Mouse (Mus musculus) urinary bladder, adult 2 months (tissue): ENCODE measurements around the gene Tmem9b. TPM values are rescaled to one million over a fixed set of nuclear protein-coding genes. Genes with fewer than 3 reads are reported as not detected.

Source experiments
- DNase-seq: peaks from one replicate; pipeline ENCODE4 v3.0.0; 2022; ENCODE audit warnings: low spot score
- polyA plus RNA-seq: library from polyadenylated mRNA; depleted of rRNA; stranded (reverse); fragments of >200 nt; gene quantifications from 2 replicates; pipeline ENCODE4 v1.2.3, GENCODE M21; 2012; rRNA removed

Tmem9b gene
- 44.5 and 52.9 TPM in 2 replicates for polyA plus RNA-seq

DNA sequence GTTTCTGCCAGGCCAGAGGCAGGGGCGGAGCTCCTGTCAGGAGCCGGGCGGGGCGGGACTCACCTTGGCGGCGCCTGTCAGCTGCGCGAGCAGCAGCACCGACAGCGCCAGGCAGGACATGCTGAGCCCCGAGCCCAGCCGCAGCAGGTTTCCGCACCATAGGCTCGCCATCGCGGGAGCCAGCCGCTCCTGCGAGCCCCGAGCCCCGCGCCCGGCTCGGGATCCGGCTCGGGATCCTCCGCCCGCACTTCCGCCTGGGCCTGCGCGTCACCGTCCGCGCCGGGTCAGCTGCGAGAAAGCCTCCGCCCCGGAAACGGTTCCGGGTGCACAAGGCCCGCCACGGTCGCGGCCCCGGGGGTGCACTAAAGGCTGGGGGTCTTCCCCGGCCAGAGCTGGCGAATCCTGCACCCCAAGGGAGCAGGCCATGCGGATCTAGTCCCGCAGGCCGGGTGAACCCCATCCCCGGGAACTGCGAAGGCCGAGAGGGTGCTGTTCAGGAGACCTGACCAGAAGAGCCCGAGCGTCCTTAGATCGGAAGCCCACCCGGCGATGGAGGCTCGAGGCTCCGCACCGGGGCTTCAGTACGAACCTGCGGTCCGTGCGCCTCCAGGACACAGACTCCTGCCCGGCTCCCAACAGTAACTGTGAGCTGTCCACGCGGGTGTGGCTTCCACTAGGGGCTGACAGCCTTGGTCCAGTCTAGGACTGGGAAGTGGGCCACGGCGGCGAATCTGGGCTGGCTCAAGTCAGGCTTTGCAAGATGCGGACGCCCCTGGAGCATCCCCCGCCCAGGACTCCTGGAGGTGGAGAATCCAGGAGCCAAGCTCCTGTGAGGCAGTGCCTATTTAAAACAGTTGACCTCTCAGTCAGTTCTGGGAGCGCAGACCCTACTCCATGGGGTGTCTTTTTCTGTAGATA is at the start of gene Tmem9b:
Tmem9b (minus strand) TSS at position 868 of the 918 bp plus-strand sequence.
- peak; percentile 89 for DNase-seq

GRCm38 (mm10) chr7:109800626-109801025 is 48.0 kb upstream of the Tmem9b start:
- DNase-seq, result no peak

DNA sequence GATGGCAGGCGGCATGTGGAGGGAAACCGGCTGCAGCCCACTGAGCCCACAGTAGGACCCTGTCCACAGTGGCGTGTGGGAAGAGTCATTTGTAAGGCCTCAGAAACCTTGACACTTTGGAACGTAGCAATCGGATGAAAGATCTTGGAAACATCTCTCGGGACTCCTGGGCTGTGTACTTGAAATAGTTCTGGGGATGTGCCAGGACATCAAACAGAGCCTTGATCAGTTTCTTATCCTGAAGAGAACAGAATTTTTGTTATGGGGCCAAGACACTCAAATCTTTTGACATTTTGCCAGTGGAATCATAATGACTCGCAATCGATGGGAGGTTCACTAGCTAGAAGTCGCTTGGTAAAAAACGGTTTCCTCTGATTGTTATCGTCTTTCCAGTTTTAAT is 46.5 kb upstream of the Tmem9b start:
- DNase-seq, result no peak

GRCm38 (mm10) chr7:109795564-109795963 is 42.9 kb upstream of the Tmem9b start:
- no peak for DNase-seq

GRCm38 (mm10) chr7:109794556-109794955 is 41.9 kb upstream of the Tmem9b start:
- DNase-seq, result no peak

DNA sequence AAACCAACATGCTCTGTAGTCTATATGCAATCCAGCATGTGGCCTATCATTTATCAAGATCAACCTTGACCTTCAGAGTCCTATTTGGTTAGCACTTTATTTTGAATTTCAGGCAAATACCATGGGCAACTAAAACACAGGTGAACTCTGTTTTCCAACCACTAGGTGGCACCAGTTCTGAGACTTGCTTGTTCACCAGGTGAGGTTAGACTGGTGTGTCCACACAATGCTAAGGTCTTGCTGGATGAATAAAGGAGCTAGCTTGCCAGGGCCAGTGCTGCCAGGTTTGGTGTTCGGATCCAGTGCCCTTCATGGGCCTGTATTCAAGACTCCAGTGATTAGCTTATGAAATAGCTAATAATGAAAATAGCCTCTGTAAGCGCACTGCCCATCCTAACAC is 40.1 kb upstream of the Tmem9b start:
- DNase-seq, result no peak

DNA sequence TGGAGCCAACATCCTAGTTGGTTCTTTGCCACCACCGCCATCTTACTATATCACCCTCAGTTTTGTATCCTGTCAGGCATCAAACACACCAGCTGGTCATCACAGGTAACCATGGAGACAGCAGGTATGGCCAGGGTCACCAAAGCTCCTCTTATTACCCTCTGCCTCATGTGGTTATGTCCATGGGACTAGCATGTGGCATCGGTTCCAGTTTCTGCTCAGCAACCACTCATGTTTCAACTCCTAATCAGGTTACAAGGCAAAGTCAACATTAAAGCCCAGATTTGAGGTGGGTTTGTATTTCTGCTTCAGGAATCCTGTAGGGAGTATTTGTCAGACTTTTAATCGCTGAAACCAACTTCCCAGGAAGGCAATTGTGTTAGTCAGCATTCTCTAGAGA is 38.1 kb upstream of the Tmem9b start:
- no peak for DNase-seq

DNA sequence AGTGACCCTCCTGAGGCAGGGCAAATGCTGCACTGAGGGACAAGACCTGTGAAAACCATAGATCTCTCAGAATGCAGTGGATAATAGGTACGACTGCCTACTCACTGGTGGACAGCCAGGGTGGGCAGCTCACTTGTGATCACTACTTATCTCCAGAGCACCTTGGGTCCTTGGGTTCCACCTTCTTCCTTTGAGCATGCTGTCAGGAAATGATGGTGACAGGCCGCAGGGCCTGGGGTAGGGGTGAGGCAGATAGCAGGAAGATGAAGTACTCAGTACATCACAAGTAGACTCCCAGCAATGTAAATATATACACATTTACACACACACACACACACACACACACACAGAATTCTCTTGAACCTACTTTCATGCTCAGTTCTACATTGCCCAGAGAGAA is 35.2 kb upstream of the Tmem9b start:
- no peak for DNase-seq

GRCm38 (mm10) chr7:109783281-109783680 is 30.6 kb upstream of the Tmem9b start:
- DNase-seq, result no peak

- DNase-seq, result peak; percentile 49
These were observed 29.0 kb upstream of the Tmem9b start, which contains the start of gene Nrip3 for GRCm38 (mm10) chr7:109781470-109782203. Gene Nrip3, minus strand, starts transcription at chr7:109782025.

DNA sequence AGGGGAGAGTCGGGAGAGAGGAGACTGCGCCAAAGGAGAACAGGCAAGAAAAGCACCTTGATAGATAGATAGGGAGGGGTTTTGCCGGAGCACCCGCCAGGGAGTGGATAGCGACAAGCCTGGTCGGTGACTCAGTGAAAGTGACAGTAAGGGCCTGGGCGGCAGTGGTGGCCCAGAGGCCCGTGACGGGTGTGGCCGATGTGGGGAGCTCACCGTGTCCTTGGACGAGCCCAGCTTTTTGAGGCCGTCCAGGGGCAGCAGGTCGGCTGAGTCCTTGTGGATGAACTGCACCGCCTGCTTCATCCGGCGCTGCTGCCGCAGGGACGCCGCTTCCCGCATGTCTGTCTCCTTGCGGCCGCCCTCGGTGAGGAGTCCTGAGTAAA is 28.4 kb upstream of the Tmem9b start:
- DNase-seq, result no peak

DNA sequence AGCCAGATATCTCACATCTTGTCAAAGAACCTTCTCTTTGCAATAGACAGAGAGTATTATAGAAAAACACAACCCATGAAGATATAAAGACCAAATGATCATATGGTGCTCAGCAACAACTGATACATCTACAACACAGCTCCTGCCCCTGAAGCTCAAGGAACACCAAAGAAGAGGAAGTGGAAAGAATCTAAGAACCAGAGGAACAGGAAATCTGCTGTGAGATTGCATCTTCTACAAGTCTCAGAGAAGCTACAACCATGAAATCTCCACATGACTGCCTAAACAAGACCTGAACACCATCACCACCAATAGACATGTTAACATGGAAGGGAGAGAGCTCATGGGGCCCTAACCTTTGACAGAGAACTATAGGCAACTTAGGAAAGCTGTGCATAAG is 19.6 kb upstream of the Tmem9b start:
- DNase-seq, result no peak

- DNase-seq, result no peak
These were observed 16.2 kb upstream of the Tmem9b start for GRCm38 (mm10) chr7:109768699-109769383.

- no peak for DNase-seq
These were observed 15.1 kb upstream of the Tmem9b start for GRCm38 (mm10) chr7:109767575-109768350.

- no peak for DNase-seq
These were observed 11.3 kb upstream of the Tmem9b start for GRCm38 (mm10) chr7:109764009-109764408.

- DNase-seq, result no peak
These were observed 3.6 kb upstream of the Tmem9b start for GRCm38 (mm10) chr7:109756291-109756690.

- no peak for DNase-seq
These were observed 1.4 kb upstream of the Tmem9b start for GRCm38 (mm10) chr7:109754034-109754433.

- no peak for DNase-seq
These were observed 1.2 kb downstream of the Tmem9b start for GRCm38 (mm10) chr7:109751427-109752007.

DNA sequence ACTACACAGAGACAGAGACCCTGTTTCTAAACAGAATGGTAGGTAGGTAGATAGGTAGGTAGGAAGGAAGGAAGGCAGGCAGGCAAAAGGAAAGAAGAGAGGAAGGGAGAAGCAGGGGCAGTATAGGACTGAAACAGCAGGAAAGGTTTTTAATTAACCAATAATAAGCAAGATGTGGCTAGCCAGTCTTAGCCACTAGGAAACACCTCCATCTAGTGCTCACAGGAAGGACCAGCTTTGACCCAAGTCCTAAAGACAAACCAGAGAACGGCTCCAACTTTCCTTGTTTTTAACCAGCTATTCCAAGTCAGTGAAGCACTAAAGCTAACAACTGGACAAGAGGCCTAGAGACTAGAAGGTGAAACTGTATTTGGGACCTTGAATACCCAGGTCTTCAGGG is 4.9 kb downstream of the Tmem9b start:
- no peak for DNase-seq

DNA sequence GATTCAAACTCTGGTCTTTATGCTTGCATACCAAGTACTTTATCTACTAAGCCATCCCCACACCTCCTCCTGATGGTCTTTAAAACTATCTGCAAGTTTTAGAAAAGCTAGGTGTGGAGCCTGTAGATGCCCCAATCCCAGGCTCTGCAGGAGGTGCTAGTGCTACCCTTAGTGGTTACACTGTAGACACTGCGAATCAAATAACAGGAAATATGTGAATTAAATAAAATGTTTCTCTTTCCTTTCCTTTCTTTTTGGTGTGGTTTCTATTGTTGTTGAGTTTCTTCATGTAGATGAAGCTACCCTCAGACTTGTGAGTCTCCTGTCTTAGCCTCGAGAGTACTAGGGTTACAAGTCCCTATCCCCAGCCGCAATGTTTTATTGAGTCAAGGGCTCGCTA is 11.0 kb downstream of the Tmem9b start:
- no peak for DNase-seq

DNA sequence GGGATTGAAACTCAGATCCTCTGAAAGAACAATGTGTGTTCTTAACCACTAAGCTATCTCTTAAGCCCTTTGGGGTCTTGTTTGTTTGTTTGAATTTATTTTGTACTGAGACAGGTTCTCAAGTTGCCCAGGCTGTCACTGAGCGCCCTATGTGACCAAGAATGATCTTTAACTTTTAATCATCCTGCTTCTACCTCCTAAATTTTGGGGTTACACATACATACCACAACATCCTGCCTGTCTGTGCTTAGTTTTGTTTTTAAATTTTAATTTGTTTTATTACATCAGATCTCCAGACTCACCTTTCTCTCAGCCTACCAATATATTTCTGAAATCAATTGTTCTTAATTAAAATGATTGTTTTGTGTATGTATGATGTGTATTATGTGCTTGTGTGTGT is 11.6 kb downstream of the Tmem9b start:
- no peak for DNase-seq
